Mouse (Mus musculus): ENCODE results near the gene Prickle1.

DNA sequence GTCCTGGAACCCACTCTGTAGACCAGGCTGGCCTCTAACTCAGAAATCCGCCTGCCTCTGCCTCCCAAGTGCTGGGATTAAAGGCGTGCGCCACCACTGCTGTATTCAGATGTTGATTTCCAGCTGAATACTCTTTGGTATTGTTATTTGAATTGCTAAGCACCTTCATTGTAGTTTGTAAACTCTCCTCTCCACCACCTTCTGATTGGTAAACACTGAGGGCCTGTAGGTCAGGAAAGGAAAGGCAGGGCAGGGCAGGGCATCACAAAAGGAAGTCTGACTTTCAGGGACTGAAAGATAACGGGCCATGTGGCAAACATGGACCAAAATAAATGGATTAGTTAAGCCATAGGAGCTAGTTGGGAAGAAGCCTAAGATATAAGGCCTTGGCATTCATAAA, 106.1 kb downstream of the Prickle1 start:
- TF ChIP-seq CTCF (IDR thresholded peaks at IDR 0.05; ENCODE audit: low read depth, low read length) (no peak), POLR2A (IDR thresholded peaks at IDR 0.05; ENCODE audit: borderline replicate concordance, low read depth, low read length) (no peak)
